Mouse (Mus musculus) ES-Bruce4 (cell line): Measurements from ENCODE around the gene Plcb4. TPM values are rescaled to one million over a fixed set of nuclear protein-coding genes. Genes with fewer than 3 reads are reported as not detected.

Experiments used
- H3K27ac ChIP-seq: 2 replicates; pipeline ENCODE4 v1.5.1; 2012; ENCODE audit warnings: low read length, inconsistent platforms; ENCODE audit not compliant: insufficient read depth
- H3K27me3 ChIP-seq: 2 replicates; pipeline ENCODE4 v1.6.1; 2012; ENCODE audit warnings: mild to moderate bottlenecking, low read length, inconsistent platforms; ENCODE audit not compliant: control insufficient read depth, poor library complexity, insufficient read depth, severe bottlenecking
- H3K36me3 ChIP-seq: 2 replicates; pipeline ENCODE4 v1.6.1; 2012; ENCODE audit warnings: inconsistent platforms, mild to moderate bottlenecking, low read length, moderate library complexity; ENCODE audit not compliant: control insufficient read depth, poor library complexity, insufficient read depth, severe bottlenecking
- H3K4me1 ChIP-seq: one replicate; pipeline ENCODE4 v1.8.1; 2011; ENCODE audit warnings: low read length; ENCODE audit not compliant: control insufficient read depth, insufficient read depth
- H3K4me3 ChIP-seq: 2 replicates; pipeline ENCODE4 v1.5.1; 2011; ENCODE audit warnings: low read depth, mild to moderate bottlenecking, low read length
- H3K9ac ChIP-seq: 2 replicates; pipeline ENCODE4 v1.6.1; 2012; ENCODE audit warnings: low read depth, mild to moderate bottlenecking, inconsistent platforms; ENCODE audit not compliant: poor library complexity, severe bottlenecking
- H3K9me3 ChIP-seq: replicated peaks from 2 replicates; pipeline ENCODE4 v1.6.1; 2012; ENCODE audit warnings: mild to moderate bottlenecking, low read length, inconsistent platforms; ENCODE audit not compliant: control insufficient read depth, poor library complexity, insufficient read depth, severe bottlenecking
- CTCF ChIP-seq: IDR thresholded peaks from one replicate; pipeline ENCODE4 v1.8.1; 2011; ENCODE audit warnings: low read depth, low read length
- EP300 ChIP-seq: IDR thresholded peaks from 2 replicates; pipeline ENCODE4 v1.6.1; 2011; ENCODE audit warnings: low read depth, low read length; ENCODE audit not compliant: insufficient read depth
- POLR2A ChIP-seq: IDR thresholded peaks from one replicate; pipeline ENCODE4 v1.8.1; 2011; ENCODE audit warnings: low read length; ENCODE audit not compliant: insufficient read depth
- polyA plus RNA-seq: library from polyadenylated mRNA; stranded (reverse); fragments of >200 nt; gene quantifications from 2 replicates; pipeline ENCODE4 v1.2.4, GENCODE M21; 2011; ENCODE audit warnings: low read depth; ENCODE audit not compliant: missing spikeins, insufficient read depth, insufficient read length

The Plcb4 gene
- polyA plus RNA-seq, 1 experiment: 19.3 TPM

- H3K4me1 ChIP-seq: no peaks in the 10 kb centered on the region
- H3K9ac ChIP-seq: no peak overlapping the region
- H3K4me3 ChIP-seq: no peak overlapping the region
- H3K27me3 ChIP-seq: no peaks in the 10 kb centered on the region
- no peaks in the 10 kb centered on the region for H3K36me3 ChIP-seq
- no peak for TF ChIP-seq EP300
- no peak for TF ChIP-seq CTCF
- no peak for TF ChIP-seq POLR2A
- no peak overlapping the region for H3K27ac ChIP-seq
- no peaks in the 10 kb centered on the region for H3K9me3 ChIP-seq
Measured at GRCm38 (mm10) chr2:136000933-136001332, 342.1 kb downstream of the Plcb4 start.

GRCm38 (mm10) chr2:136002118-136002517 lies 343.3 kb downstream of the Plcb4 start:
- Histone ChIP-seq H3K36me3 (no peaks in the 10 kb centered on the region), H3K27me3 (no peaks in the 10 kb centered on the region), H3K4me1 (no peaks in the 10 kb centered on the region), H3K27ac (no peak overlapping the region), H3K4me3 (no peak overlapping the region), H3K9ac (no peak overlapping the region), H3K9me3 (no peaks in the 10 kb centered on the region)
- TF ChIP-seq POLR2A: no peak
- TF ChIP-seq EP300: no peak
- TF ChIP-seq CTCF: no peak

GRCm38 (mm10) chr2:136003836-136004235 lies 345.0 kb downstream of the Plcb4 start:
- TF ChIP-seq EP300 (no peak), POLR2A (no peak), CTCF (no peak)
- no peak overlapping the region for H3K4me3 ChIP-seq
- no peaks in the 10 kb centered on the region for H3K27me3 ChIP-seq
- H3K27ac ChIP-seq: no peak overlapping the region
- H3K9ac ChIP-seq: no peak overlapping the region
- no peaks in the 10 kb centered on the region for H3K36me3 ChIP-seq
- no peaks in the 10 kb centered on the region for H3K4me1 ChIP-seq
- no peaks in the 10 kb centered on the region for H3K9me3 ChIP-seq

DNA sequence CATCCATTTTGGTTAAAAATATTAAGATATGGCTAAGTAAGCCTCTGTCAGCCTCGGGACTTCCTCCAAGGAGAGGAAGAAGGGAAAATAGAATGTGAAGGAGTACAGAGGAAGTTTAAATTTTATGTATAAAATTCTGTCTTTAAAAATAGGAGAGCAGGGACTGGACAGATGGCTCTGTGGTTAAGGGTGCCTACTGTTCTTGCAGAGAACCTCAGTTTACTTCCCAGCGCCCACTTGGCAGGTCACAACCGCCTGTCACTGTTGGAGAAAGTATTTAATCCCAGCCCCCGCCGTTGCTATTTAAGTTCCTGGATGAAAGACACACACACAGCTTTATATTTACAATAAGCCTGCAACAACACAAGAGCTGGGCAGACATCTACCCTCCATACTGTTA lies 347.5 kb downstream of the Plcb4 start:
- Histone ChIP-seq H3K9ac (no peak overlapping the region), H3K36me3 (no peaks in the 10 kb centered on the region), H3K9me3 (no peaks in the 10 kb centered on the region), H3K4me1 (no peaks in the 10 kb centered on the region), H3K27me3 (no peaks in the 10 kb centered on the region), H3K27ac (no peak overlapping the region), H3K4me3 (no peak overlapping the region)
- TF ChIP-seq CTCF (no peak), POLR2A (no peak), EP300 (no peak)

DNA sequence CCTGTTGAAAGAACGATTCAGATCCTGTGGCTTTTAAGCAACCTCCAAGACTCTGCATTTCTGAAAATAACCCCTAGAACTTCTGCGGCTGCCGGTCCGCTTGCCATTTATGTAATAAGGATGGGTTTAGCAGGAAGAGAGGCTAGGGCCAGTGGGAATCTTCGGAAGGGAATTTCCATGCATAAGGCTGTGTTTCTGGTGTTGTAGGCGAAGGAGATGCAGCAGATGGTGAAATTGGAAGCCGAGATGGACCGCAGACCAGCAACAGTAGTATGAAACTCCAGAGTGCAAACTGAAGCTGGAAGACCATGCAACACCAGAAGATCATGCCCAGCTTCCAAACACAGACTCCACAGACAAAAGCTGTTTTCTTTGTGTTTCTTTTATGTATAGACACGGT lies 353.9 kb downstream of the Plcb4 start:
- no peaks in the 10 kb centered on the region for H3K27me3 ChIP-seq
- no peak overlapping the region for H3K27ac ChIP-seq
- no peaks in the 10 kb centered on the region for H3K36me3 ChIP-seq
- no peak overlapping the region for H3K9ac ChIP-seq
- H3K4me1 ChIP-seq: no peaks in the 10 kb centered on the region
- no peak overlapping the region for H3K4me3 ChIP-seq
- no peaks in the 10 kb centered on the region for H3K9me3 ChIP-seq
- TF ChIP-seq CTCF (no peak), POLR2A (no peak), EP300 (no peak)

DNA sequence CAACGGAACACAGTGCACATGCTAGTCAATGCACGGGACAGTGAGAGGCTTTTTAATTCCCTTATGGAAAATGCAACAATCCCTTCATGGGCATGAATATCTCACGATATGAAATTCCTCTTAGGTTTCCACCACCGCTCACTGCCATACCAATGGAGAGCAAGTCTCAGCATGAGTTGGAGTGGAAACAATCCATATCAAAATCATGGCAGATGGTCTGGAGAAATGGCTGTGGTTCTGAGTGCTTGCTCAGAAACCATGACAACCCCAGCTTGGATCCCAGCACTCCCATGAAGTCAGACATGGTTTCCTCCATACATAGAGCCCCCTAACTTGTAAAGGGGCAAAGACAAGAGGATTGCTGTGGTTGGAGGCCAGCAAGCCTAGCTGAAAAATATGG lies 389.7 kb downstream of the Plcb4 start:
- Histone ChIP-seq H3K9ac (no peak overlapping the region), H3K9me3 (no peaks in the 10 kb centered on the region), H3K27me3 (no peaks in the 10 kb centered on the region), H3K4me3 (no peak overlapping the region), H3K36me3 (no peaks in the 10 kb centered on the region), H3K4me1 (no peaks in the 10 kb centered on the region), H3K27ac (no peak overlapping the region)
- TF ChIP-seq EP300: no peak
- no peak for TF ChIP-seq CTCF
- TF ChIP-seq POLR2A: no peak
